Mouse (Mus musculus) ovary, adult 2 months (tissue): ENCODE results near the gene Nyap2. TPM values are rescaled to one million over a fixed set of nuclear protein-coding genes. Genes with fewer than 3 reads are reported as not detected.

Source experiments
- polyA plus RNA-seq: library from polyadenylated mRNA; depleted of rRNA; stranded (reverse); fragments of >200 nt; gene quantifications from 2 replicates; pipeline ENCODE4 v1.2.3, GENCODE M21; 2012; rRNA removed

Nyap2 gene
- 0.06 and 0.12 TPM in 2 replicates for polyA plus RNA-seq

GRCm38 (mm10) chr1:81076831-81077664, at the start of gene Nyap2:
Gene Nyap2, plus strand, starts transcription at chr1:81076950.

